Mouse (Mus musculus) ES-E14 (cell line): ENCODE results near the gene Nim1k. TPM values are rescaled to one million over a fixed set of nuclear protein-coding genes. Genes with fewer than 3 reads are reported as not detected.

Experiments used
- DNase-seq: peaks from one replicate; pipeline ENCODE4 v3.0.0-alpha.2; 2013; ENCODE audit warnings: low read depth, low spot score
- H3K27ac ChIP-seq: 2 replicates; pipeline ENCODE4 v1.5.1; 2012; ENCODE audit warnings: low read depth, mild to moderate bottlenecking, low read length, moderate library complexity, mixed read lengths; ENCODE audit not compliant: poor library complexity, insufficient read depth, severe bottlenecking
- H3K36me3 ChIP-seq: 2 replicates; pipeline ENCODE4 v1.6.1; 2012; ENCODE audit warnings: mild to moderate bottlenecking, low read length, moderate library complexity, mixed read lengths; ENCODE audit not compliant: control insufficient read depth, poor library complexity, insufficient read depth, severe bottlenecking
- H3K4me1 ChIP-seq, 2 experiments: fragments of 150-350 bp in 1 of 2; sonication (generic) in 1 of 2; 2 replicates each; pipeline ENCODE4 v1.6.1; 2012; ENCODE audit warnings: low read length in 2 of 2, mild to moderate bottlenecking in 1 of 2, mixed read lengths in 1 of 2; ENCODE audit not compliant: control insufficient read depth in 2 of 2, insufficient read depth in 2 of 2, poor library complexity in 1 of 2
- H3K4me3 ChIP-seq, 2 experiments: fragments of 150-350 bp in 1 of 2; sonication (generic) in 1 of 2; 2 replicates each; pipeline ENCODE4 v1.5.1; 2012; ENCODE audit warnings: low read length in 2 of 2, low read depth in 1 of 2, mild to moderate bottlenecking in 1 of 2, mixed read lengths in 1 of 2; ENCODE audit not compliant: insufficient read depth in 1 of 2, poor library complexity in 1 of 2, severe bottlenecking in 1 of 2
- H3K9ac ChIP-seq: 2 replicates; pipeline ENCODE4 v1.6.1; 2012; ENCODE audit warnings: low read depth, mild to moderate bottlenecking, low read length, mixed read lengths; ENCODE audit not compliant: poor library complexity, insufficient read depth, severe bottlenecking
- H3K9me3 ChIP-seq: fragments of 150-350 bp; sonication (generic); 2 replicates; pipeline ENCODE4 v1.6.1; 2012; ENCODE audit warnings: low read depth, mild to moderate bottlenecking, low read length; ENCODE audit not compliant: control insufficient read depth, insufficient read depth
- CHD2 ChIP-seq: IDR thresholded peaks from 2 replicates; pipeline ENCODE4 v1.6.1; 2014; ENCODE audit warnings: mild to moderate bottlenecking, low read depth, low read length, inconsistent platforms
- HCFC1 ChIP-seq: IDR thresholded peaks from 2 replicates; pipeline ENCODE4 v1.6.1; 2012; ENCODE audit warnings: low read length, inconsistent platforms, borderline replicate concordance; ENCODE audit not compliant: insufficient read depth
- MAFK ChIP-seq: IDR thresholded peaks from 2 replicates; pipeline ENCODE4 v1.6.1; 2014; ENCODE audit warnings: mild to moderate bottlenecking, low read depth, low read length, inconsistent platforms; ENCODE audit not compliant: insufficient read depth
- ZC3H11A ChIP-seq: IDR thresholded peaks from 2 replicates; pipeline ENCODE4 v1.6.1; 2012; ENCODE audit warnings: low read depth, mild to moderate bottlenecking, inconsistent platforms, low read length, borderline replicate concordance
- ZNF384 ChIP-seq: IDR thresholded peaks from 2 replicates; pipeline ENCODE4 v1.6.1; 2012; ENCODE audit warnings: low read depth, low read length, inconsistent platforms
- in situ Hi-C, 2 experiments: fragments of 600-800 bp; cut with MboI; formaldehyde crosslinking; loops; one replicate each; pipeline ENCODE4 v1.15.1; 2025; ENCODE audit warnings: low sequenced_read_pairs in 2 of 2, inconsistent platforms in 1 of 2; ENCODE audit not compliant: unreplicated experiment in 2 of 2
- total RNA-seq: library from RNA; depleted of rRNA; stranded (reverse); fragments of 300-350 nt; gene quantifications from 2 replicates; pipeline ENCODE4 v1.2.3, GENCODE M21; 2012

Nim1k gene
- total RNA-seq, 1 experiment: 0.22 TPM

GRCm38 (mm10) chr13:119712463-119712862 is 43.2 kb downstream of the Nim1k start:
- Histone ChIP-seq H3K9me3 (no peaks in the 10 kb centered on the region), H3K4me3 (no peak overlapping the region), H3K27ac (no peak overlapping the region), H3K36me3 (peaks cover 12% of the 10 kb centered on the region), H3K9ac (no peak overlapping the region), H3K4me1 (no peaks in the 10 kb centered on the region; a peak in 1 of 4 replicates)
- in situ Hi-C loops: no loop called here
- no peak for TF ChIP-seq CHD2
- DNase-seq: no peak

- in situ Hi-C loops: no loop called here
- Histone ChIP-seq H3K9ac (no peak overlapping the region), H3K36me3 (peaks cover 21% of the 10 kb centered on the region), H3K4me1 (no peaks in the 10 kb centered on the region; a peak in 1 of 4 replicates), H3K9me3 (no peaks in the 10 kb centered on the region), H3K27ac (no peak overlapping the region), H3K4me3 (no peak overlapping the region)
- no peak for DNase-seq
- no peak for TF ChIP-seq ZNF384
- TF ChIP-seq CHD2: no peak
- TF ChIP-seq ZC3H11A: no peak
- no peak for TF ChIP-seq HCFC1
- no peak for TF ChIP-seq MAFK
These were observed 45.4 kb downstream of the Nim1k start for GRCm38 (mm10) chr13:119710268-119710610.

GRCm38 (mm10) chr13:119709388-119710267 is 46.1 kb downstream of the Nim1k start:
- H3K9ac ChIP-seq: no peak overlapping the region
- H3K36me3 ChIP-seq: peaks cover 23% of the 10 kb centered on the region
- TF ChIP-seq CHD2: no peak
- no peak for TF ChIP-seq MAFK
- TF ChIP-seq HCFC1: no peak
- no peak for TF ChIP-seq ZNF384
- no peak for TF ChIP-seq ZC3H11A
- H3K4me1 ChIP-seq: no peaks in the 10 kb centered on the region; a peak in 1 of 4 replicates
- in situ Hi-C loops: no loop called here
- no peak for DNase-seq
- no peak overlapping the region for H3K4me3 ChIP-seq
- no peak overlapping the region for H3K27ac ChIP-seq
- no peaks in the 10 kb centered on the region for H3K9me3 ChIP-seq

- Histone ChIP-seq H3K4me1 (no peaks in the 10 kb centered on the region; a peak in 1 of 4 replicates), H3K27ac (no peak overlapping the region), H3K36me3 (peaks cover 27% of the 10 kb centered on the region), H3K9ac (no peak overlapping the region), H3K9me3 (no peaks in the 10 kb centered on the region), H3K4me3 (no peak overlapping the region)
- TF ChIP-seq MAFK: no peak
- TF ChIP-seq ZNF384: no peak
- no peak for TF ChIP-seq CHD2
- no peak for TF ChIP-seq ZC3H11A
- no peak for TF ChIP-seq HCFC1
- no peak for DNase-seq
- in situ Hi-C loops: no loop called here
These were observed 46.7 kb downstream of the Nim1k start for GRCm38 (mm10) chr13:119708941-119709340.
